Mouse (Mus musculus) midbrain, postnatal 0 days (tissue): Measurements from ENCODE around the gene Vdac2. TPM values are rescaled to one million over a fixed set of nuclear protein-coding genes. Genes with fewer than 3 reads are reported as not detected.
A peak's percentile ranks its signal among the peaks of the same experiment; 100 is the strongest.

Source experiments
- ATAC-seq: fragments of 200-750 bp; cut with Nextera tagmentation; 2 replicates; pipeline ENCODE4 v1.8.0; 2017; ENCODE audit warnings: moderate number of reproducible peaks, mild to moderate bottlenecking, moderate TSS enrichment, moderate library complexity; ENCODE audit not compliant: low FRiP score
- DNase-seq: peaks from one replicate; pipeline ENCODE4 v3.0.0-alpha.2; 2015; ENCODE audit warnings: low spot score
- H3K27ac ChIP-seq: fragments of 300-500 bp; sonication (generic); 2 replicates; pipeline ENCODE4 v1.5.1; 2014; ENCODE audit warnings: low read depth, mild to moderate bottlenecking, low read length, mixed read lengths
- H3K27me3 ChIP-seq: fragments of 300-500 bp; sonication (generic); 2 replicates; pipeline ENCODE4 v1.6.1; 2014; ENCODE audit warnings: low read length, control low read depth, mixed read lengths; ENCODE audit not compliant: insufficient read depth
- H3K36me3 ChIP-seq: fragments of 300-500 bp; sonication (generic); 2 replicates; pipeline ENCODE4 v1.6.1; 2014; ENCODE audit warnings: low read length, control low read depth, mixed read lengths; ENCODE audit not compliant: insufficient read depth
- H3K4me1 ChIP-seq: fragments of 300-500 bp; sonication (generic); 2 replicates; pipeline ENCODE4 v1.6.1; 2014; ENCODE audit warnings: mild to moderate bottlenecking, control low read depth, antibody characterized with exemption, low read length, mixed read lengths; ENCODE audit not compliant: insufficient read depth
- H3K4me2 ChIP-seq: fragments of 300-500 bp; sonication (generic); 2 replicates; pipeline ENCODE4 v1.6.1; 2014; ENCODE audit warnings: low read depth, mild to moderate bottlenecking, low read length, mixed read lengths; ENCODE audit not compliant: poor library complexity, severe bottlenecking
- H3K4me3 ChIP-seq: fragments of 300-500 bp; sonication (generic); 2 replicates; pipeline ENCODE4 v1.5.1; 2014; ENCODE audit warnings: low read depth, mild to moderate bottlenecking, low read length, moderate library complexity
- H3K9ac ChIP-seq: fragments of 300-500 bp; sonication (generic); replicated peaks from 2 replicates; pipeline ENCODE4 v1.6.1; 2014; ENCODE audit warnings: mild to moderate bottlenecking, low read length, moderate library complexity, mixed read lengths; ENCODE audit not compliant: poor library complexity, severe bottlenecking
- H3K9me3 ChIP-seq: fragments of 300-500 bp; sonication (generic); 2 replicates; pipeline ENCODE4 v1.6.1; 2016; ENCODE audit warnings: low read length, control low read depth
- CTCF ChIP-seq: IDR thresholded peaks from 2 replicates; pipeline ENCODE4 v1.5.1; 2016; ENCODE audit warnings: antibody characterized with exemption, mild to moderate bottlenecking
- WGBS: fragments of 180-500 bp; shearing (Covaris S2); extraction: QIAGEN DNeasy Blood & Tissue Kit; methylation state at CpG from one replicate; pipeline ENCODE4 v1.1.7; 2014; 5-methylcytosine and 5-hydroxymethylcytosine counted together
- polyA plus RNA-seq: library from polyadenylated mRNA; unstranded; fragments of >200 nt; fragmentation: Nextera tagmentation; extraction: Ambion mirVana; gene quantifications from 2 replicates; pipeline ENCODE4 v1.2.1, GENCODE M21; 2015
- total RNA-seq: library from RNA; depleted of rRNA; stranded (reverse); fragments of >200 nt; gene quantifications from 2 replicates; pipeline ENCODE4 v1.2.3, GENCODE M21; 2014

The Vdac2 gene
- total and polyA plus RNA-seq, 2 experiments from 2014 or later, result 219 to 300 TPM

DNA sequence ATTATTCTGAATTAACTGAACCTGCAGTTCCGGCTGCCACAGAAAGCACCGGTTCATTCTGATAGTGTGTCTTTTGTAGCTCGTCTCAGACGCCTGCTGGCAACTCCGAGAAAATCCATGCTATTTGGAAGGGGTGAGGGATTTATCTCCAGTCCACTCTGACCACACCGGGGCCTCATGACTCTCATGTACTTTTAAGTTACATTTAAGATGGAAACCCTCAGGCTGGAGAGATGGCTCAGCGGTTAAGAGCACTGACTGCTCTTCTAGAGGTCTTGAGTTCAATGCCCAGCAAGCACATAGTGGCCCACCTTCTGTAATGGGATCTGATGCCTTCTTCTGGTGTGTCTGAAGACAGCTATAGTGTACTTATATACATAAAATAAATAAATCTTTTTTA, 2.7 kb upstream of the Vdac2 start:
- Histone ChIP-seq H3K9ac (no peak overlapping the region), H3K36me3 (no peaks in the 10 kb centered on the region), H3K4me2 (no peak overlapping the region), H3K27ac (no peak overlapping the region), H3K27me3 (no peaks in the 10 kb centered on the region), H3K4me3 (no peak overlapping the region), H3K9me3 (no peaks in the 10 kb centered on the region), H3K4me1 (no peaks in the 10 kb centered on the region)
- WGBS, result 51% methylated on average over 7 of the region's 7 CpGs
- no peak for ATAC-seq
- DNase-seq, result peak; percentile 22
- TF ChIP-seq CTCF, result no peak

- Histone ChIP-seq H3K9me3 (no peaks in the 10 kb centered on the region), H3K27me3 (no peaks in the 10 kb centered on the region), H3K4me2 (no peak overlapping the region), H3K9ac (no peak overlapping the region), H3K27ac (no peak overlapping the region), H3K4me1 (no peaks in the 10 kb centered on the region), H3K36me3 (no peaks in the 10 kb centered on the region), H3K4me3 (no peak overlapping the region)
- WGBS, result 49% methylated on average over 7 of the region's 7 CpGs
- DNase-seq (peak; percentile 72), ATAC-seq (no peak)
- no peak for TF ChIP-seq CTCF
Measured at GRCm38 (mm10) chr14:21822795-21823374, 2.2 kb upstream of the Vdac2 start.

GRCm38 (mm10) chr14:21823897-21824296, 1.1 kb upstream of the Vdac2 start:
- H3K27ac ChIP-seq, result no peak overlapping the region
- H3K36me3 ChIP-seq, result no peaks in the 10 kb centered on the region
- no peak overlapping the region for H3K4me2 ChIP-seq
- DNase-seq, result no peak
- no peak for TF ChIP-seq CTCF
- H3K9ac ChIP-seq, result no peak overlapping the region
- no peaks in the 10 kb centered on the region for H3K27me3 ChIP-seq
- WGBS, result 86% methylated on average over 7 of the region's 7 CpGs
- ATAC-seq, result no peak
- no peaks in the 10 kb centered on the region for H3K4me1 ChIP-seq
- H3K9me3 ChIP-seq, result no peaks in the 10 kb centered on the region
- H3K4me3 ChIP-seq, result no peak overlapping the region

GRCm38 (mm10) chr14:21825786-21826491, 901 bp downstream of the Vdac2 start:
- peak; percentile 51 for DNase-seq
- no peaks in the 10 kb centered on the region for H3K4me1 ChIP-seq
- TF ChIP-seq CTCF, result no peak
- ATAC-seq, result no peak
- H3K4me3 ChIP-seq, result no peak overlapping the region
- no peaks in the 10 kb centered on the region for H3K27me3 ChIP-seq
- no peak overlapping the region for H3K9ac ChIP-seq
- H3K36me3 ChIP-seq, result no peaks in the 10 kb centered on the region
- no peaks in the 10 kb centered on the region for H3K9me3 ChIP-seq
- WGBS, result 83% methylated on average over 9 of the region's 9 CpGs
- no peak overlapping the region for H3K27ac ChIP-seq
- H3K4me2 ChIP-seq, result no peak overlapping the region

- DNase-seq, result peak; percentile 95
- H3K4me2 ChIP-seq, result peak overlapping the region; percentile 83
- H3K27me3 ChIP-seq, result no peaks in the 10 kb centered on the region
- H3K4me1 ChIP-seq, result peaks cover 11% of the 10 kb centered on the region
- TF ChIP-seq CTCF, result no peak; the same call in 1 of the 2 replicates
- no peaks in the 10 kb centered on the region for H3K9me3 ChIP-seq
- peak overlapping the region; percentile 95 for H3K27ac ChIP-seq
- H3K9ac ChIP-seq, result peak overlapping the region; percentile 84
- peak overlapping the region; percentile 82 for H3K4me3 ChIP-seq
- ATAC-seq, result peak; percentile 98
- 1% methylated on average over 49 of the region's 73 CpGs for WGBS
- H3K36me3 ChIP-seq, result peaks cover 9% of the 10 kb centered on the region; the same call in 1 of the 2 replicates
Measured at GRCm38 (mm10) chr14:21830876-21831767, 6.1 kb downstream of the Vdac2 start.
